Mouse (Mus musculus): ENCODE results near the gene Gm128.

Gene Gm128

GRCm38 (mm10) chr3:95241498-95241897, at the start of gene Gm128:
Gene Gm128, minus strand, starts transcription at chr3:95241598.
- no peak for DNase-seq

- no peak for DNase-seq
These were observed 49.6 kb upstream of the Gm128 start for GRCm38 (mm10) chr3:95291041-95291440.

GRCm38 (mm10) chr3:95290156-95290555, 48.8 kb upstream of the Gm128 start:
- no peak for DNase-seq

GRCm38 (mm10) chr3:95289419-95289818, 48.0 kb upstream of the Gm128 start:
- DNase-seq, result peak; percentile 92

GRCm38 (mm10) chr3:95287541-95287940, 46.1 kb upstream of the Gm128 start:
- no peak for DNase-seq

- DNase-seq, result peak; percentile 22
These were observed 45.1 kb upstream of the Gm128 start for GRCm38 (mm10) chr3:95286510-95286909.

- DNase-seq, result no peak
These were observed 44.6 kb upstream of the Gm128 start for GRCm38 (mm10) chr3:95286011-95286410.

- peak; percentile 22 for DNase-seq
These were observed 44.0 kb upstream of the Gm128 start for GRCm38 (mm10) chr3:95285390-95285789.

GRCm38 (mm10) chr3:95284501-95285281, 43.3 kb upstream of the Gm128 start:
- DNase-seq, result peak; percentile 24

GRCm38 (mm10) chr3:95284062-95284461, 42.7 kb upstream of the Gm128 start:
- peak; percentile 54 for DNase-seq

GRCm38 (mm10) chr3:95283589-95283941, 42.2 kb upstream of the Gm128 start:
- DNase-seq, result no peak

GRCm38 (mm10) chr3:95282865-95283588, 41.6 kb upstream of the Gm128 start:
- DNase-seq, result peak; percentile 88

GRCm38 (mm10) chr3:95282381-95282864, 41.0 kb upstream of the Gm128 start:
- peak; percentile 56 for DNase-seq

GRCm38 (mm10) chr3:95281216-95282126, 40.1 kb upstream of the Gm128 start, which contains the start of the genes Mindy1 and Prune1:
Gene Mindy1, plus strand, starts transcription at chr3:95281345.
Gene Prune1, minus strand, starts transcription at chr3:95282076.
- peak; percentile 99 for DNase-seq

GRCm38 (mm10) chr3:95280747-95281146, 39.3 kb upstream of the Gm128 start:
- peak; percentile 58 for DNase-seq

- DNase-seq, result peak; percentile 55
These were observed 35.8 kb upstream of the Gm128 start for GRCm38 (mm10) chr3:95277149-95277551.

- DNase-seq, result no peak
These were observed 35.1 kb upstream of the Gm128 start for GRCm38 (mm10) chr3:95276428-95276934.

GRCm38 (mm10) chr3:95275161-95275560, 33.8 kb upstream of the Gm128 start:
- peak; percentile 42 for DNase-seq

GRCm38 (mm10) chr3:95274453-95274852, 33.1 kb upstream of the Gm128 start:
- DNase-seq, result peak; percentile 49

GRCm38 (mm10) chr3:95273471-95273870, 32.1 kb upstream of the Gm128 start:
- DNase-seq, result peak; percentile 98

- peak; percentile 31 for DNase-seq
These were observed 29.5 kb upstream of the Gm128 start for GRCm38 (mm10) chr3:95270766-95271364.

GRCm38 (mm10) chr3:95269789-95270188, 28.4 kb upstream of the Gm128 start:
- DNase-seq, result no peak

Data from cerebellum, adult 11-12 months (tissue).